Mouse (Mus musculus) C2C12 (cell line): ENCODE results near the gene Slc6a19. TPM values are rescaled to one million over a fixed set of nuclear protein-coding genes. Genes with fewer than 3 reads are reported as not detected.

Experiments used
- H3K27me3 ChIP-seq: one replicate; pipeline ENCODE4 v1.6.1; 2011; ENCODE audit not compliant: control insufficient read depth, insufficient read depth, insufficient read length
- H3K36me3 ChIP-seq: one replicate; pipeline ENCODE4 v1.6.1; 2011; ENCODE audit not compliant: control insufficient read depth, insufficient read depth
- H3K4me3 ChIP-seq: one replicate; pipeline ENCODE4 v1.5.1; 2011; ENCODE audit warnings: mild to moderate bottlenecking, control low read depth; ENCODE audit not compliant: poor library complexity, insufficient read depth, severe bottlenecking
- H3K79me2 ChIP-seq: one replicate; pipeline ENCODE4 v1.6.1; 2011; ENCODE audit not compliant: control insufficient read depth, insufficient read depth
- H3K79me3 ChIP-seq: one replicate; pipeline ENCODE4 v1.6.1; 2011; ENCODE audit warnings: low read depth, control low read depth
- H3ac ChIP-seq: one replicate; pipeline ENCODE3; 2011; ENCODE audit warnings: low read depth; ENCODE audit not compliant: control insufficient read depth, insufficient read length
- CEBPB ChIP-seq: IDR thresholded peaks from one replicate; pipeline ENCODE4 v1.6.1; 2011; ENCODE audit warnings: low read depth, mild to moderate bottlenecking, control low read depth, moderate library complexity
- CTCF ChIP-seq: IDR thresholded peaks from one replicate; pipeline ENCODE4 v1.5.1; 2011; ENCODE audit not compliant: control insufficient read depth, insufficient read depth, insufficient read length
- FOSL1 ChIP-seq: IDR thresholded peaks from one replicate; pipeline ENCODE4 v1.8.0; 2011; ENCODE audit warnings: mild to moderate bottlenecking, low read length; ENCODE audit not compliant: poor library complexity, insufficient read depth, severe bottlenecking
- MAX ChIP-seq: IDR thresholded peaks from one replicate; pipeline ENCODE4 v1.6.1; 2011; ENCODE audit warnings: mild to moderate bottlenecking, control low read depth
- MYOD1 ChIP-seq: IDR thresholded peaks from one replicate; pipeline ENCODE4 v1.6.1; 2011; ENCODE audit warnings: low read depth; ENCODE audit not compliant: control insufficient read depth, insufficient read length
- MYOG ChIP-seq: IDR thresholded peaks from one replicate; pipeline ENCODE4 v1.6.1; 2011; ENCODE audit not compliant: control insufficient read depth, insufficient read length; ENCODE audit errors: extremely low read depth
- USF1 ChIP-seq: IDR thresholded peaks from one replicate; pipeline ENCODE4 v1.6.1; 2011; ENCODE audit warnings: low read depth, mild to moderate bottlenecking, control low read depth, moderate library complexity
- polyA plus RNA-seq: library from polyadenylated mRNA; unstranded; fragments of >200 nt; fragmentation: generic; extraction: Trizol; gene quantifications from one replicate; pipeline ENCODE4 v1.2.1, GENCODE M21; 2012; ENCODE audit warnings: missing spikeins

Gene Slc6a19
- polyA plus RNA-seq, 1 experiment, result not detected

- TF ChIP-seq MAX (no peak), CTCF (no peak), FOSL1 (no peak), CEBPB (no peak), MYOG (no peak)
Measured at GRCm38 (mm10) chr13:73699714-73700113, 5.0 kb downstream of the Slc6a19 start.

GRCm38 (mm10) chr13:73696529-73696928, 8.1 kb downstream of the Slc6a19 start:
- Histone ChIP-seq H3K79me3 (no peaks in the 10 kb centered on the region), H3K27me3 (peaks cover 18% of the 10 kb centered on the region), H3K36me3 (no peaks in the 10 kb centered on the region), H3ac (no peak overlapping the region), H3K4me3 (no peak overlapping the region), H3K79me2 (no peaks in the 10 kb centered on the region)
- TF ChIP-seq USF1 (no peak), CEBPB (no peak), MYOG (no peak), CTCF (no peak), MAX (no peak), FOSL1 (no peak), MYOD1 (no peak)

More at GRCm38 (mm10) chr13:73699714-73700113, 5.0 kb downstream of the Slc6a19 start:
- Histone ChIP-seq H3K4me3 (no peak overlapping the region), H3ac (no peak overlapping the region), H3K79me2 (no peaks in the 10 kb centered on the region), H3K79me3 (no peaks in the 10 kb centered on the region), H3K36me3 (no peaks in the 10 kb centered on the region), H3K27me3 (peaks cover 18% of the 10 kb centered on the region)

- TF ChIP-seq CTCF, result no peak
- H3K79me3 ChIP-seq, result no peaks in the 10 kb centered on the region
- H3K36me3 ChIP-seq, result no peaks in the 10 kb centered on the region
- no peak overlapping the region for H3K4me3 ChIP-seq
- H3ac ChIP-seq, result no peak overlapping the region
- no peaks in the 10 kb centered on the region for H3K79me2 ChIP-seq
- H3K27me3 ChIP-seq, result peaks cover 10% of the 10 kb centered on the region
Measured at GRCm38 (mm10) chr13:73694972-73695371, 9.7 kb downstream of the Slc6a19 start.

GRCm38 (mm10) chr13:73693333-73693732, 11.3 kb downstream of the Slc6a19 start:
- Histone ChIP-seq H3K79me3 (no peaks in the 10 kb centered on the region), H3K79me2 (no peaks in the 10 kb centered on the region), H3K36me3 (no peaks in the 10 kb centered on the region), H3ac (no peak overlapping the region), H3K27me3 (peaks cover 4% of the 10 kb centered on the region), H3K4me3 (no peak overlapping the region)
- TF ChIP-seq FOSL1 (no peak), MYOG (no peak), MAX (no peak), MYOD1 (no peak)

- no peak overlapping the region for H3K4me3 ChIP-seq
- H3K27me3 ChIP-seq, result peaks cover 4% of the 10 kb centered on the region
- TF ChIP-seq CTCF (peak; percentile 6), CEBPB (no peak)
- no peak overlapping the region for H3ac ChIP-seq
- H3K36me3 ChIP-seq, result no peaks in the 10 kb centered on the region
- H3K79me2 ChIP-seq, result no peaks in the 10 kb centered on the region
- H3K79me3 ChIP-seq, result no peaks in the 10 kb centered on the region
Measured at GRCm38 (mm10) chr13:73692249-73692868, 12.3 kb downstream of the Slc6a19 start.

GRCm38 (mm10) chr13:73688934-73689333, 15.7 kb downstream of the Slc6a19 start:
- TF ChIP-seq MAX (no peak), CEBPB (no peak), USF1 (no peak), MYOG (no peak), CTCF (no peak), FOSL1 (no peak), MYOD1 (no peak)
- no peaks in the 10 kb centered on the region for H3K36me3 ChIP-seq
- H3K4me3 ChIP-seq, result no peak overlapping the region

More at GRCm38 (mm10) chr13:73688934-73689333, 15.7 kb downstream of the Slc6a19 start:
- H3ac ChIP-seq, result no peak overlapping the region
- H3K79me3 ChIP-seq, result no peaks in the 10 kb centered on the region
- peaks cover 4% of the 10 kb centered on the region for H3K27me3 ChIP-seq
- no peaks in the 10 kb centered on the region for H3K79me2 ChIP-seq
